Mouse (Mus musculus): ENCODE results near the gene Tnn. TPM values are rescaled to one million over a fixed set of nuclear protein-coding genes. Genes with fewer than 3 reads are reported as not detected.

Tnn gene
- polyA plus RNA-seq, 1 experiment from 2014 or later, result 10.5 TPM

GRCm38 (mm10) chr1:160149291-160149906 is 4.0 kb downstream of the Tnn start:
- H3K9ac ChIP-seq (ENCODE audit: low read length), result no peak overlapping the region
- DNase-seq (ENCODE audit: low spot score), result no peak
- H3K4me2 ChIP-seq (ENCODE audit: low read length), result no peak overlapping the region
- 0 out of 2 replicates have a peak, but pooled peaks cover 3% of the 10 kb centered on the region for H3K4me1 ChIP-seq (replicated peaks; ENCODE audit: control insufficient read depth, insufficient read depth, low read length)
- H3K36me3 ChIP-seq (ENCODE audit: control insufficient read depth, insufficient read depth, low read length), result no peaks in the 10 kb centered on the region
- no peaks in the 10 kb centered on the region for H3K27me3 ChIP-seq (replicated peaks; ENCODE audit: control insufficient read depth, insufficient read depth, low read length)
- H3K27ac ChIP-seq (ENCODE audit: low read depth), result no peak overlapping the region
- no peaks in the 10 kb centered on the region for H3K9me3 ChIP-seq (ENCODE audit: control insufficient read depth, low read length)
- ATAC-seq (replicated peaks; ENCODE audit: low FRiP score, low TSS enrichment, low read depth), result no peak
- H3K4me3 ChIP-seq (ENCODE audit: low read depth, low read length), result no peak overlapping the region
- 50% methylated on average over 11 of the region's 11 CpGs for WGBS

- ATAC-seq (replicated peaks; ENCODE audit: low FRiP score, low TSS enrichment, low read depth) (no peak), DNase-seq (ENCODE audit: low spot score) (no peak)
- Histone ChIP-seq H3K9ac (ENCODE audit: low read length) (no peak overlapping the region), H3K36me3 (ENCODE audit: control insufficient read depth, insufficient read depth, low read length) (no peaks in the 10 kb centered on the region), H3K9me3 (ENCODE audit: control insufficient read depth, low read length) (no peaks in the 10 kb centered on the region), H3K4me3 (ENCODE audit: low read depth, low read length) (no peak overlapping the region), H3K4me2 (ENCODE audit: low read length) (no peak overlapping the region), H3K27ac (ENCODE audit: low read depth) (no peak overlapping the region), H3K27me3 (replicated peaks; ENCODE audit: control insufficient read depth, insufficient read depth, low read length) (no peaks in the 10 kb centered on the region), H3K4me1 (replicated peaks; ENCODE audit: control insufficient read depth, insufficient read depth, low read length) (0 out of 2 replicates have a peak, but pooled peaks cover 3% of the 10 kb centered on the region)
- 76% methylated on average over 7 of the region's 7 CpGs for WGBS
Observed at GRCm38 (mm10) chr1:160147274-160147673, 6.1 kb downstream of the Tnn start.

GRCm38 (mm10) chr1:160145606-160146005 is 7.8 kb downstream of the Tnn start:
- Histone ChIP-seq H3K36me3 (ENCODE audit: control insufficient read depth, insufficient read depth, low read length) (no peaks in the 10 kb centered on the region), H3K27ac (ENCODE audit: low read depth) (no peak overlapping the region), H3K27me3 (replicated peaks; ENCODE audit: control insufficient read depth, insufficient read depth, low read length) (no peaks in the 10 kb centered on the region), H3K4me2 (ENCODE audit: low read length) (no peak overlapping the region), H3K4me1 (replicated peaks; ENCODE audit: control insufficient read depth, insufficient read depth, low read length) (0 out of 2 replicates have a peak, but pooled peaks cover 3% of the 10 kb centered on the region), H3K4me3 (ENCODE audit: low read depth, low read length) (no peak overlapping the region), H3K9me3 (ENCODE audit: control insufficient read depth, low read length) (no peaks in the 10 kb centered on the region), H3K9ac (ENCODE audit: low read length) (no peak overlapping the region)
- DNase-seq (ENCODE audit: low spot score) (no peak), ATAC-seq (replicated peaks; ENCODE audit: low FRiP score, low TSS enrichment, low read depth) (no peak)
- 74% methylated on average over 3 of the region's 3 CpGs for WGBS

GRCm38 (mm10) chr1:160144343-160144742 is 9.0 kb downstream of the Tnn start:
- Histone ChIP-seq H3K27ac (ENCODE audit: low read depth) (no peak overlapping the region), H3K36me3 (ENCODE audit: control insufficient read depth, insufficient read depth, low read length) (no peaks in the 10 kb centered on the region), H3K4me1 (replicated peaks; ENCODE audit: control insufficient read depth, insufficient read depth, low read length) (no peaks in the 10 kb centered on the region), H3K4me3 (ENCODE audit: low read depth, low read length) (no peak overlapping the region), H3K27me3 (replicated peaks; ENCODE audit: control insufficient read depth, insufficient read depth, low read length) (no peaks in the 10 kb centered on the region), H3K9me3 (ENCODE audit: control insufficient read depth, low read length) (no peaks in the 10 kb centered on the region), H3K4me2 (ENCODE audit: low read length) (no peak overlapping the region), H3K9ac (ENCODE audit: low read length) (no peak overlapping the region)
- 67% methylated on average over 7 of the region's 7 CpGs for WGBS
- DNase-seq (ENCODE audit: low spot score), result no peak
- ATAC-seq (replicated peaks; ENCODE audit: low FRiP score, low TSS enrichment, low read depth), result no peak

- no peak overlapping the region for H3K9ac ChIP-seq (ENCODE audit: low read length)
- no peak overlapping the region for H3K27ac ChIP-seq (ENCODE audit: low read depth)
- 64% methylated on average over 7 of the region's 7 CpGs for WGBS
- no peaks in the 10 kb centered on the region for H3K4me1 ChIP-seq (replicated peaks; ENCODE audit: control insufficient read depth, insufficient read depth, low read length)
- DNase-seq (ENCODE audit: low spot score) (no peak), ATAC-seq (replicated peaks; ENCODE audit: low FRiP score, low TSS enrichment, low read depth) (no peak)
- H3K27me3 ChIP-seq (replicated peaks; ENCODE audit: control insufficient read depth, insufficient read depth, low read length), result no peaks in the 10 kb centered on the region
- H3K36me3 ChIP-seq (ENCODE audit: control insufficient read depth, insufficient read depth, low read length), result no peaks in the 10 kb centered on the region
- H3K4me2 ChIP-seq (ENCODE audit: low read length), result no peak overlapping the region
- H3K4me3 ChIP-seq (ENCODE audit: low read depth, low read length), result no peak overlapping the region
- no peaks in the 10 kb centered on the region for H3K9me3 ChIP-seq (ENCODE audit: control insufficient read depth, low read length)
Observed at GRCm38 (mm10) chr1:160136362-160136890, 17.0 kb downstream of the Tnn start.

- DNase-seq (ENCODE audit: low spot score) (no peak), ATAC-seq (replicated peaks; ENCODE audit: low FRiP score, low TSS enrichment, low read depth) (no peak)
- H3K9me3 ChIP-seq (ENCODE audit: control insufficient read depth, low read length), result no peaks in the 10 kb centered on the region
- no peak overlapping the region for H3K4me3 ChIP-seq (ENCODE audit: low read depth, low read length)
- no peak overlapping the region for H3K9ac ChIP-seq (ENCODE audit: low read length)
- H3K27me3 ChIP-seq (replicated peaks; ENCODE audit: control insufficient read depth, insufficient read depth, low read length), result no peaks in the 10 kb centered on the region
- no peaks in the 10 kb centered on the region for H3K4me1 ChIP-seq (replicated peaks; ENCODE audit: control insufficient read depth, insufficient read depth, low read length)
- no peak overlapping the region for H3K4me2 ChIP-seq (ENCODE audit: low read length)
- H3K36me3 ChIP-seq (ENCODE audit: control insufficient read depth, insufficient read depth, low read length), result no peaks in the 10 kb centered on the region
- 60% methylated on average over 4 of the region's 4 CpGs for WGBS
- H3K27ac ChIP-seq (ENCODE audit: low read depth), result no peak overlapping the region
Observed at GRCm38 (mm10) chr1:160133464-160134079, 19.8 kb downstream of the Tnn start.

- H3K4me3 ChIP-seq (ENCODE audit: low read depth, low read length), result no peak overlapping the region
- DNase-seq (ENCODE audit: low spot score) (no peak), ATAC-seq (replicated peaks; ENCODE audit: low FRiP score, low TSS enrichment, low read depth) (peak; percentile 75)
- no peak overlapping the region for H3K4me2 ChIP-seq (ENCODE audit: low read length)
- WGBS, result 79% methylated on average over 2 of the region's 2 CpGs
- H3K4me1 ChIP-seq (replicated peaks; ENCODE audit: control insufficient read depth, insufficient read depth, low read length), result no peaks in the 10 kb centered on the region
- no peaks in the 10 kb centered on the region for H3K27me3 ChIP-seq (replicated peaks; ENCODE audit: control insufficient read depth, insufficient read depth, low read length)
- H3K9me3 ChIP-seq (ENCODE audit: control insufficient read depth, low read length), result no peaks in the 10 kb centered on the region
- H3K36me3 ChIP-seq (ENCODE audit: control insufficient read depth, insufficient read depth, low read length), result no peaks in the 10 kb centered on the region
- H3K9ac ChIP-seq (ENCODE audit: low read length), result no peak overlapping the region
- H3K27ac ChIP-seq (ENCODE audit: low read depth), result no peak overlapping the region
Observed at GRCm38 (mm10) chr1:160123957-160124356, 29.4 kb downstream of the Tnn start.

GRCm38 (mm10) chr1:160108604-160109003 is 44.8 kb downstream of the Tnn start:
- no peaks in the 10 kb centered on the region for H3K27me3 ChIP-seq (replicated peaks; ENCODE audit: control insufficient read depth, insufficient read depth, low read length)
- H3K9me3 ChIP-seq (ENCODE audit: control insufficient read depth, low read length), result no peaks in the 10 kb centered on the region
- H3K4me2 ChIP-seq (ENCODE audit: low read length), result no peak overlapping the region
- H3K4me3 ChIP-seq (ENCODE audit: low read depth, low read length), result no peak overlapping the region
- no peak overlapping the region for H3K27ac ChIP-seq (ENCODE audit: low read depth)
- ATAC-seq (replicated peaks; ENCODE audit: low FRiP score, low TSS enrichment, low read depth) (no peak), DNase-seq (ENCODE audit: low spot score) (no peak)
- H3K4me1 ChIP-seq (replicated peaks; ENCODE audit: control insufficient read depth, insufficient read depth, low read length), result no peaks in the 10 kb centered on the region
- WGBS, result 83% methylated on average over 2 of the region's 2 CpGs
- H3K36me3 ChIP-seq (ENCODE audit: control insufficient read depth, insufficient read depth, low read length), result no peaks in the 10 kb centered on the region
- H3K9ac ChIP-seq (ENCODE audit: low read length), result no peak overlapping the region

GRCm38 (mm10) chr1:160105426-160105825 is 48.0 kb downstream of the Tnn start:
- Histone ChIP-seq H3K4me2 (ENCODE audit: low read length) (no peak overlapping the region), H3K9ac (ENCODE audit: low read length) (no peak overlapping the region), H3K4me3 (ENCODE audit: low read depth, low read length) (no peak overlapping the region), H3K4me1 (replicated peaks; ENCODE audit: control insufficient read depth, insufficient read depth, low read length) (no peaks in the 10 kb centered on the region), H3K27me3 (replicated peaks; ENCODE audit: control insufficient read depth, insufficient read depth, low read length) (no peaks in the 10 kb centered on the region), H3K36me3 (ENCODE audit: control insufficient read depth, insufficient read depth, low read length) (no peaks in the 10 kb centered on the region), H3K9me3 (ENCODE audit: control insufficient read depth, low read length) (no peaks in the 10 kb centered on the region), H3K27ac (ENCODE audit: low read depth) (no peak overlapping the region)
- ATAC-seq (replicated peaks; ENCODE audit: low FRiP score, low TSS enrichment, low read depth) (no peak), DNase-seq (ENCODE audit: low spot score) (no peak)
- 65% methylated on average over 5 of the region's 5 CpGs for whole genome bisulfite sequencing

All from intestine, embryonic 14.5 days (tissue).